Mouse (Mus musculus) liver, adult 2 months (tissue): Measurements from ENCODE around the gene Lama2.

Experiments
- CTCF ChIP-seq: fragments of 200-500 bp; IDR thresholded peaks from 2 replicates; pipeline ENCODE4 v1.5.1; 2011; ENCODE audit warnings: low read depth, low read length, control low read depth
- POLR2A ChIP-seq: fragments of 200-500 bp; IDR thresholded peaks from 2 replicates; pipeline ENCODE4 v1.6.1; 2011; ENCODE audit warnings: low read length, control low read depth; ENCODE audit not compliant: insufficient read depth; ENCODE audit errors: extremely low read depth

GRCm38 (mm10) chr10:27285098-27285860, 334.3 kb downstream of the Lama2 start:
- TF ChIP-seq POLR2A, result no peak
- no peak for TF ChIP-seq CTCF
